Mouse (Mus musculus) G1E (cell line): ENCODE data around the gene Ern1.

ENCODE experiments used
- CTCF ChIP-seq: IDR thresholded peaks from 2 replicates; pipeline ENCODE4 v1.5.1; 2012; ENCODE audit warnings: low read depth, low read length, inconsistent platforms, mixed read lengths
- GATA1 ChIP-seq: IDR thresholded peaks from 2 replicates; pipeline ENCODE4 v1.6.1; 2012; ENCODE audit warnings: borderline replicate concordance, low read length, inconsistent platforms, mixed read lengths
- POLR2AphosphoS5 ChIP-seq: IDR thresholded peaks from 2 replicates; pipeline ENCODE4 v1.6.1; 2012; ENCODE audit warnings: low read depth, low read length, inconsistent platforms; ENCODE audit not compliant: insufficient replicate concordance
- TAL1 ChIP-seq: conservative IDR thresholded peaks from 2 replicates; pipeline ENCODE4 v1.6.1; 2012; ENCODE audit warnings: low read depth, low read length, inconsistent platforms, mixed read lengths

DNA sequence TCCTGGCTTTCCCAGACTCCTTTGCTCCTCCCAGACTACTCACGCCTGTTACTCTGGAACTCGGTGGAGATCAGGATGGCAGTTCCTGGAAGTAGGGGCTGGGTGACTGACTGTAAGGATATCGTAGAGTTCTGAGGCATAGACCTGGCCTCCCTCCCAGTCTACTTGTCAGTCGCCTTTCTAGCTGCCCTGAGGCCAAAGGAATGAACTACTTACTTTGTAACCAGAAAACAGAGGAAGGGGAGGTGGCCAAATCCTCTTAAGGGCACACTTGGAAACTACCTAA lies 94.4 kb downstream of the Ern1 start:
- TF ChIP-seq CTCF (no peak), GATA1 (no peak), TAL1 (no peak), POLR2AphosphoS5 (no peak)
